ENCODE assay signal across 10 mouse cellular contexts in genomic region chr15:92050996-92051352, GRCm38 (mm10). TPM values are rescaled to one million over a fixed set of nuclear protein-coding genes. Genes with fewer than 3 reads are reported as not detected.
DNase-seq lines count a peak whose midpoint lies in the region; ATAC-seq and TF ChIP-seq lines count a peak whose summit lies in the region.
"Had no signal": no experiment of that assay in that cellular context is flagged by ENCODE, and none has a peak within 500 bp of the region (broad histone marks: within the 10 kb centered on the region; RNA-seq: fewer than 3 reads in every experiment).

TSS of gene Cntn1 (plus strand) at chr15:92051165.

- TF ChIP-seq CTCF in liver, postnatal 0 days (IDR thresholded peaks at IDR 0.05; ENCODE audit: low read depth) = no peak

- H3K36me3 ChIP-seq in embryonic facial prominence, embryonic 13.5 days = no peaks in the 10 kb centered on the region
- H3K36me3 ChIP-seq in hindbrain, embryonic 10.5 days = no peaks in the 10 kb centered on the region
- no peaks in the 10 kb centered on the region for H3K36me3 ChIP-seq in liver, postnatal 0 days (replicated peaks; ENCODE audit: insufficient read depth, low read length)
- H3K36me3 ChIP-seq: G1E had no signal

- H3K9ac ChIP-seq in embryonic facial prominence, embryonic 13.5 days = peak within 1 kb of the TSS; percentile 71
- no peak within 1 kb of the TSS for H3K9ac ChIP-seq in liver, postnatal 0 days (replicated peaks)

- peak; percentile 90 for ATAC-seq in embryonic facial prominence, embryonic 13.5 days (ENCODE audit: insufficient number of reproducible peaks, insufficient read depth, low FRiP score, low TSS enrichment, low read depth)
- ATAC-seq in liver, postnatal 0 days = no peak

- H3K27me3 ChIP-seq in embryonic facial prominence, embryonic 13.5 days = peaks cover 18% of the 10 kb centered on the region
- H3K27me3 ChIP-seq in hindbrain, embryonic 10.5 days (ENCODE audit: insufficient read depth, poor library complexity, severe bottlenecking) = peaks cover 22% of the 10 kb centered on the region
- 0 out of 2 replicates have a peak, but pooled peaks cover 12% of the 10 kb centered on the region for H3K27me3 ChIP-seq in liver, postnatal 0 days (ENCODE audit: insufficient read depth, low read length)

- TF ChIP-seq EP300 in liver, postnatal 0 days (IDR thresholded peaks at IDR 0.05; ENCODE audit: low read depth) = no peak

- no peak within 1 kb of the TSS for H3K27ac ChIP-seq in embryonic facial prominence, embryonic 13.5 days
- peak within 1 kb of the TSS; percentile 79 for H3K27ac ChIP-seq in hindbrain, embryonic 10.5 days
- no peak within 1 kb of the TSS for H3K27ac ChIP-seq in liver, postnatal 0 days (ENCODE audit: low read depth)

- H3K4me1 ChIP-seq in embryonic facial prominence, embryonic 13.5 days = peaks cover 15% of the 10 kb centered on the region
- peaks cover 18% of the 10 kb centered on the region for H3K4me1 ChIP-seq in hindbrain, embryonic 10.5 days (replicated peaks)
- no peaks in the 10 kb centered on the region for H3K4me1 ChIP-seq in liver, postnatal 0 days (ENCODE audit: insufficient read depth)

- peak within 1 kb of the TSS; percentile 100 for H3K4me2 ChIP-seq in embryonic facial prominence, embryonic 13.5 days
- H3K4me2 ChIP-seq in liver, postnatal 0 days (ENCODE audit: low read depth, low read length) = peak within 1 kb of the TSS; percentile 38; the same call in 1 of the 2 replicates

- DNase-seq in ovary, postnatal 10 days (ENCODE audit: low spot score) = peak; percentile 25
- DNase-seq in ovary, adult 18-20 months (ENCODE audit: low spot score) = no peak
- peak; percentile 87 for DNase-seq in hindbrain, embryonic 10.5 days (ENCODE audit: low spot score)
- peak; percentile 90 to 94 for DNase-seq in layer of hippocampus, adult 8-10 months (ENCODE audit: low spot score in 2 of 2)
- DNase-seq in liver, postnatal 0 days = peak; percentile 12
- peak; percentile 92 for DNase-seq in right cerebral cortex, adult 18-20 months
- no peak for DNase-seq in spleen, postnatal 4 days (ENCODE audit: low spot score in 2 of 2)

- no peaks in the 10 kb centered on the region for H3K9me3 ChIP-seq in embryonic facial prominence, embryonic 13.5 days
- no peaks in the 10 kb centered on the region for H3K9me3 ChIP-seq in hindbrain, embryonic 10.5 days
- no peaks in the 10 kb centered on the region for H3K9me3 ChIP-seq in liver, postnatal 0 days (ENCODE audit: low read length)

- WGBS in embryonic facial prominence, embryonic 13.5 days = under 1% methylated on average over 17 of the region's 17 CpGs
- WGBS in hindbrain, embryonic 10.5 days = under 1% methylated on average over 17 of the region's 17 CpGs
- WGBS in liver, postnatal 0 days (ENCODE audit: insufficient replicate concordance) = 2% methylated on average over 17 of the region's 17 CpGs

- H3K4me3 ChIP-seq in embryonic facial prominence, embryonic 13.5 days = peak within 1 kb of the TSS; percentile 56
- H3K4me3 ChIP-seq in hindbrain, embryonic 10.5 days = peak within 1 kb of the TSS; percentile 74
- H3K4me3 ChIP-seq in liver, postnatal 0 days (ENCODE audit: low read depth, low read length) = no peak within 1 kb of the TSS

RNA-seq across cellular contexts. Expression of gene Cntn1, which starts in this region (rescaled TPM):
- polyA plus RNA-seq in embryonic facial prominence, embryonic 13.5 days (2015; fragmentation: Nextera tagmentation; extraction: Ambion mirVana) = 1.4 and 2.4 TPM in 2 replicates
- 3.7 and 4.4 TPM in 2 replicates for polyA plus RNA-seq in hindbrain, embryonic 10.5 days (2016; fragmentation: Nextera tagmentation; extraction: Ambion mirVana)
- total RNA-seq in layer of hippocampus, adult 8-10 months (2022) = 100 to 1,000 TPM; 305 to 331 (median 311) TPM
- polyA plus RNA-seq in liver, postnatal 0 days (2015; fragmentation: Nextera tagmentation; extraction: Ambion mirVana) = 0.02 TPM in 1 of 2 replicates, not detected in the other
- total RNA-seq: liver, adult 2 months had no signal
- polyA plus RNA-seq: G1E; liver, adult 2 months had no signal

Comparison
In these comparisons a context has a peak if more than half of its experiments do, and no peak if none do; other contexts are left out.
1. DNase-seq: peak in ovary, postnatal 10 days (single experiment), hindbrain, embryonic 10.5 days (single experiment), layer of hippocampus, adult 8-10 months (2 of 2) and right cerebral cortex, adult 18-20 months (single experiment); none in ovary, adult 18-20 months (single experiment) and spleen, postnatal 4 days (0 of 2).
2. Peak in DNase-seq and H3K4me2 ChIP-seq in liver, postnatal 0 days; RNA of the gene not detected or under 1 TPM.